Mouse (Mus musculus) layer of hippocampus, adult 9-11 months (tissue): Measurements from ENCODE around the gene Adgre5.

Experiments
- DNase-seq: peaks from one replicate; pipeline ENCODE4 v3.0.0; 2022

Gene Adgre5

DNA sequence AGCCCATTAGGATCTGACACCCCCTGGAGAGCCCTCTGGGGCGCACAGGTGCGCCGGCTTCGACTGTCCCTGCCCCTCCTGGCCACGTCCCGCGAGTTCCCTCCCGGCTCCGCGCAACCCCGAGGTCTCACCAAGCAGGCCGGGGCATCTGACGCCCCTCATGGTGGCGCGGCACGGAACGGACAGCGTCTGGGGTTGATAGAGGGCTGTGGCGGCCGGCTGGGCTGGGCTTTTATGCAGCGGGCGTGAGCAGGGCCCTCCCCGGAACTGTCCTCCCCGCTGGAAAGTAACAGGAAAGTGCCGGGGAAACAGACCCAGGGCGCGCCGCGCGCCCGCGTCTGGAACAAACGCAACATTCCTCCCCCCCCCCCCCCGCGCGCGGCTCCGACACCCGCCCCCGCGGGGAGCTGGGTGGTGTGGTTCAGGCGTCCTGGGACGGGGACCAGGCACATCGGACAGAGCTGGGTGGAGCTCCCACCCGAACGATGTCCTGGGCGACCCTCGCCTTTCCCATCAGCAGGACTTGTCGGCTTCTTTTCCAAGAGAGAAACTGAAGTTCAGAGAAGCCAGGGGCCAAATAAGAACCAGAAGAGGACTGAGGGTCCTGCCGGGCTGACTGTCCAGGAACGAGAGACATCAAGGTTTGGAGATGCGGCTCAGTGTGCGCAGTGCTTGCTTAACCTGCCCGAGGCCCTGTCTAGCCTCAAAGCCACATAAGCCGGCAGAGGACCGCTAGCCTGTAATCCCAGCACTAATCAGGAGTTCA, at the start of gene Adgre5:
Gene Adgre5 (minus strand): TSS at position 351 of the 766 bp plus-strand sequence.
- no peak for DNase-seq

DNA sequence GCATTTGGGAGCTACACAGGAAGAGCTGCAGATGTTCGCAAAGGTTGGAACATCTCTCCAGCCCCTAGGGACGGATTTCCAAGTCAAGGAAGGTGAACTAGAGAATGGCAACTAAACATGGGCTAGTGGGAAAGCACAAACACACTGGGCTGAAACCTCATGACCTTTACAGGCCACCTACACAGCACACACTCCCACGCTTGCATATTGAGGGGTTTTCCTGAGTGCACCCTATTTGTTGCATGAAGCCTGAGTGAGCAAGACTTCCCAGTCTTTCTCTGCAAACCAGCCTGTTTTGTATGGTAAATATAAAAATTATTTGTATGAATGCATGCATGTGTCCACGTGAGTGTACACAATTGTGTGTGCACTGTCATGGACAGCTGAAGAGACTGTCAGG, 48.7 kb upstream of the Adgre5 start:
- no peak for DNase-seq

DNA sequence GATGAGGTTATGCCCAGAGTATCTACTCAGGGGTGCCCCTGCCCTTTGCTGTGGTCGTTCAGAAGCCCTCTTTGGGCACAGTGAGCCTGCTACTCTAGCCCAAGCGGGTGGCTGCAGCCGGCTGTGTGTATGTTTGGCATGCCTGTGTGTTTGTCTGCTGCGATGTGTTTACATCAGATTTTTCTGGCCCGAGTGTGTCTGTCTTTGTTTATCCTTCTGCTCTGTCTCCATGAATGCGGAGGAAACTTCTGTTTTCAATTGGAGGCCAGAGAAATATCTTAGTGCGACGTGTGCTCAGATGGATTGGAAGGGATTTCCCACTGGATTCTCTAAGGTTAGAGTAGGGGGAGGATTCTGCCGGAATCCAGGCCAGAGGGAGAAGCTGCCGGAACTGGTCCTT, 43.9 kb upstream of the Adgre5 start:
- no peak for DNase-seq

DNA sequence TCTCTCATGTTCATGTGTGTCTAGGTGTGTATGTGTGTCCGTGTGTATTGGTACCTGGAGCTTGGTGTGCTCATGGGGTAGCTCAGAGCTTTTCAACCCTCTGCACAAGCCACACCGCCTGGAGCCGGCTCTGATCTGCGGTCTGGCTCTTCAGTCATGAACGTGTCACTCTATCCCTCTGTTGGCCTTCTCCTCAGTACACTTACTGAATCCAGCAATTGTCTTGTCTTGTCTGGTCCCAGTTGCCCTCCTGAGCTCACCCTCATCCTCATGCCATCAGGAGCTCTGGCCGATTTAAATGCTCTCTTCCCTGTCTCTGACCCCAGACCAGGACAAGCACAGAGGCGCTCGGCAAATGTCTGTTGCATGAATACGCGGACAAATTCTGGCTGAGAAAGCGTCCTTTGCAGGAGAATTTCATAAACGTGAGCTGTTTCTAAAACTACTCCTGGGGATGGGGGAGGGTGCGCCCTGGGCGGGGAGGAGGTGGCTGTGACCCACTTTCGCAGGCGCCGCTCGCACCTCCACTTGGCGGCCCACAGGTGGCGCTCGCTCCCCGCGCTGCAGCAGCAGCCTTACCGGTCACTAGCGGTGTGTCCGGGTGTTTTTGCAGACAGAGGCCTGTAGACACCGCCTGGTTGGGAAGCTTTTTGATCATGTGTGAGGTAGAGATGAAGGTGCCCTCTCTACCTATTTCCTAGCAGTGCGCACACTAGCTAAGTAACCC, 41.9 kb upstream of the Adgre5 start:
- peak; percentile 70 for DNase-seq

DNA sequence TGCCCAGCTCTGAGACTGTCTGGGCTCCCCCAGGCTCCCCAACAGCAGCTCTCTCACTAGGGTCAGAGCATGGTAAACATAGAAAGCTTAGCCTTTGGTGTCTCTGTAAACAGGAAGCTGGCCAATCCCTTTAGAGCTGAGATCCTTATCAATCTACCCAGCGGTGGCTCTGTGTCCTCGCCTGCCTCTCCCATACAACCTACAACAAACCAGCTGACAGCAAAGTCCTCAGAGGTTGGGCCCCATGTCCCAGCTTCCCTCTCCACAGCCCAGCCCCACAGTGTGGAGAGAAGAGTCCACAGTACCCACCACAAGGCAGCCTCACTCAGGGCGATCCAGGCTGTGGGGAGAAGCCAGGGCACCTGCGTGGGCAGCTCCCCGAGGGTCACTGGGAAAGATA, 38.5 kb upstream of the Adgre5 start:
- DNase-seq, result no peak

DNA sequence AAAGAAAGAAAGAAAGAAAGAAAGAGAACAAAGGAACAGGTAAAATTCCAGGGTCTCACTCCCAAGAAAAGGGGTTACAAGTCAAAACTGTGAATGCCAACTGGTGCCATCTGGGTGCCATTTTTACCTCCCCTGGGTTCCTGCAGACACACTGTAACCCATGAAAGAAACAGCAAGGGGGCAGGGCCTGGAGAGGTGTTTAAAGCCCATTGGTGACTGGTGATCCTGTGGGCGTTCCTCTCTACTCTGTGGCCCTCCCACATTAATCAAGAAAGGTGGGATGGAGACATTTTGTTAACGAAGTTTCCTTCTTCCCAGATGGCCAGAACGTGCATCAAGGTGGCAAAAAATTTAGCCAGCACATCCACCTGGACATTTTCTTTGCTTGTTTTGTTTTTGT, 36.9 kb upstream of the Adgre5 start:
- no peak for DNase-seq

DNA sequence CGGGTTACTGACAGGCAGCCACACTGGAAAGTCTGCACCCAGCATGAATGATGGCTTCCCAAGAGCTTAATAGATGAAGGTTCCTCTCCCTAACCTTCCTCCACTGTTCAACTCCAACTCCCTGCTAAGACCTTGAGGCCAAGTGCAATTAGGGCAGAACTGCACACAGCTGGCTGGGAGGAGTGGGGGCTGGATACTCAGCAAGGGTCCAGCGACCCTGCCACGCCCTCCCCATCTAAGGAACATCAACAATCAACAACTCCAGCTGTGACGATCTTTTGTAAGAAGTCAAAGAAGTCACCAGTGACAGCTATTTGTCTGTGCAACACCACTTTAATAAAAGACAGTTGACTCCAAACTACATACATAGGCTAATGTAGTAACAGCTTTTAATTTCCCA, 35.5 kb upstream of the Adgre5 start:
- no peak for DNase-seq

DNA sequence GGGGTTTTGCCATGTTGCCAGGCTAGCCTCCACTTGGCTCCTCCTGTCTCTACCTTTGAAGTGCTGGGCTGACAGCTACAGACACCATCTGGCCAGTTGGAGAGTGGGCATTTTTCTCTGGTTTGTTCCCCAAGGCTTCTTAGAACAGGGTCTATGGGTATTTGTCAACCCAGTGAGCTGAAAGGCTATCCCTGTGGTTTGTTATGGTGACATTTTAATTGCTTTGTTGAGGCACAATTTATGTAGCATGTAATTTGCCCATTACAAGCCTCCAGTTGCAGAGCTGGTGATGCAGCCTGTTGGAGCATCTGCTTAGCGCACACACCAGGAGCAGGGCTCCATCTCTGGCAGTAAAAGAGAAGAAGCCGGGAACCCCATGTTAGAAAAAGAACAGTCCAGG, 33.1 kb upstream of the Adgre5 start:
- no peak for DNase-seq

DNA sequence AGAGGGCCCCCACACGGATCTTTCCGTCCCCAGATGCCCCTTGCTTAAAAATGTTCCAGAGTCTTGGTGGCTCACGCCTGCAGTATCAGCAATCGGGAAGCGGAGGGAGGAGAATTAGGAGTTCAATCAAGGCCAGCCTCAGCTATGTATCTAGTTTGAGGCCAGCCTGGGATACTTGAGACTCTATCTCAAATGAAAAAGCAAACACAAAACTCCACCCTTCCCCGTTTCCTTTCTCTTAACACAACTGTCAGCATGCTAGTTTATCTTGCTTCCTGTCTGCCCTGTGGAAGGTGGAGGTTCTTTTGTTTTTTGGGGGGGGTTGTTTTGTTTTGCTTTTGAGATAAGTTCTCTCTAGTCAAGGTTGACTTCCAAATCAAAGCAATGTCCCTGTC, 32.3 kb upstream of the Adgre5 start:
- DNase-seq, result no peak

DNA sequence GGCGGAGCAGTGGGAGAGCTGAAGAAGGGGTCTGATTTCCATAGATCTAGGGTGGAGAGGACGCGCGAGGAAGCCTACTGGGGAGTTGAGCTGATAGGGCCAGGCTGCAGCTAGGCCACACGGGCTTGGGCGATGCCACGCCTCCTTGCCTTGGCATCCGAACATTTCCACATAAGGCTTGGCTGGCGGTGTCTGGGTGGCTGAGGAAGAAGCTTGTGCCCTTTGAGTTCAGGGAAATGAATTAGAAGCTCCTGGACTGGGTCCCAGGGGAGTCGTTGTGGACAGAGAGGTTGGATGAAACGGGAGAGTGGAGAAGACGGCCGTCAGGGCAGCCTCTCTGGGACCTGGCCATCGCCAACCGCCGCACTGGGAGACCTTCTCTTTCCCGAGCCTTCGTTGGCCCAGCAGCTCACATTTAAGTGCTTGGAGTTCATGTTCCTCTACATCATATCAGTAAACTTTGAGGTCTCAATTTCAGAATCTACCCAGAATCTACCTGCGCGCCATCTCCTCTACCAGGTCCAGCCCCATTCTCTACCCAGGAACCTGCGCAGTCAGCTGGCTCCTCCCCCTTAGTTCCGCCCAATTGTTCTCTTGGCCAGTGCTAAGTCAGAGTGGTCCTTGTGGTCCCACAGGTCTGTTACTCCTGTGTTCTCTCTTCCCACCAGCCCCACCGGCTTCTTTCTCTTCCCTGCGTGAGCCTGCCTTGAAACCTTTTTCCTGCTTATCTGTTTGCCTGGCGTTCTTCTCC, 31.8 kb upstream of the Adgre5 start:
- DNase-seq, result peak; percentile 19

DNA sequence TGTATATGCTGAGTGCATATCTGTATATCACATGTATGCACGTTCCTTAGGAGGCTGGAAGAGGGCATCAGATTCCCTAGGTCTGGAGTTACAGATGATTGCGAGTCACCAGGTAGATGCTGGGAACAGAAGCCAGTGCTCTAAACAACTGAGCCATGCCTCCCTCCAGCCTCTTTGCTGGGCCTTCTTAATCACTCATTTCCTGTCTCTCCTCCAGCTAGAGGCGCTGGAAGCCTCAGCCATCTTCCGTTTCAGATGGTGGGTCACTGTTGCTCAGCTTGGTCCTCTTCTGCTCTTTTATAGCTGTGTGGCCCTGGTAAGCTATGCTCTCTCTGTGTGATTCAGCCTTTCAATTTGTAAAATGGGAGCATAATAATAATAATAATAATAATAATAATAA, 30.7 kb upstream of the Adgre5 start:
- no peak for DNase-seq

DNA sequence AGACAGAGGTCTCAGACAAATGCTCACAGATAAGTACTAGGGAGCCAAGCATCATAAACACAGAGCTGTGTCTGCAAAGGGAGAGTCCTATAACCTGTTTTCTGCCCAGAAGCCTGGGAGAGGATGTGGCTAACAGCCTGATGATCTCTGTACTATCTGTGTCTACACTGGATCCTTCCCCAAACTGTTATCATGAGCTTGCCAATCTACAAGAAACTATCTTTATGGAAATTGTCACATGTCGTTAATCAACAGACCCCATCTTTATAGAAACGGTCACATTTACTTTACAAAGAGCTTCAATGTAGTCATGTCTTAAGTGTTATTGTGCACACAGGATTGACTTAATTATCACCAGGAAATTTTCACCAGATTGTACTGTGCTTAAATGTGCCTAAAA, 29.5 kb upstream of the Adgre5 start:
- no peak for DNase-seq

DNA sequence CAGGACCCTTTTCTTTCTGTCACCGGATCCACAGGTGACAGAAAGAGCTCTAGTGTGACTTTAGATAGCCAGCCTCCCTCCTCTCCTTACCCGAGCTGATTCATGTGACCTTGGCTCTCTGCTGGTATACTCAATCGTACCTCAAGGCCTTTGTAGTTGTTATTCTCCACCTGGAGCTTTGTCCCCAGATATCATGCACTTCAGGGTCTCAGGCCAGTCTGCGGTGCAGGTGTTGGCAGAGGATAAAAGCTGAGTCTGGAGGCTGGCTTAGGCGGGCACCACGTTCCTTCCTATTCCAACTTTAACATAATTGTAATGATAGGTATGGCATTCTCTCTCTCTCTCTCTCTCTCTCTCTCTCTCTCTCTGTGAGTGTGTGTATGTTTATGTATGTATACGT, 28.6 kb upstream of the Adgre5 start:
- DNase-seq, result no peak

DNA sequence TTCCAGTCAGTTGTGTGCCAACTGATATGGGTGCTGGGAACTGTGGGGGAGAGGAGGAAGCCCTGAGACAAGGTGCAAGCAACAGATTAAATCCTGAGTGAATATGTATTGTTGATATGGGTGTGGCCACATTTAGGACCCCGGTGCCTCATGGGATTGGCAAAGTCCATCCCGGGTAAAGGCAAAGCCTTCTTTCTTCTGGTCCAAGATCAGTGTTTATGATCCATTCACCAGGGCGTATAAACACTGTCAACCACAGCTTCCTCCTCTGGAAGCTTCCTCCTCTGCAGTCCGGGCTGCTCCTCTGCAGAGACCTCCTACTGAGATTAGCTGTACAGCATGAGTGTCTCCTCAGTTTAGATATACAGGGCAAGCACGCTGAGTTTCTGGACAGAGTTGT, 27.4 kb upstream of the Adgre5 start:
- no peak for DNase-seq

DNA sequence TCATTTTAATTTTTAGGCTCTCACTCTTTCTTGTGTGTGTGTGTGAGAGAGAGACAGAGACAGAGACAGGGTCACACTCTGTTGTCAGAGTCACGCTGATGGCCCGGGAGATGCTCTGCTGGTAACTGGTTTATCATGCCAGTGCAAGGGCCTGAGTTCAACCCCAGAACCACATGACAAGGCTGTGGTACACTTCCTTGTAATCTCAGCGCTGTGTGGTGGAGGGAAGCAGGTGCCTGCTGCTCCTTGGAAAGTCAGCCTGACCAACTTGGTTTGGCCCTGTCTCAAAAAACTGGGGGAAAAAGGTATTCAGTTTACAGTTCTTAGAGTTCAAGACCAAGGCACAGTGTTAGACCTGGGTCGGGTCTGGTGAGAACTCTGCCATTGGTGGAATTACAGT, 26.3 kb upstream of the Adgre5 start:
- no peak for DNase-seq

DNA sequence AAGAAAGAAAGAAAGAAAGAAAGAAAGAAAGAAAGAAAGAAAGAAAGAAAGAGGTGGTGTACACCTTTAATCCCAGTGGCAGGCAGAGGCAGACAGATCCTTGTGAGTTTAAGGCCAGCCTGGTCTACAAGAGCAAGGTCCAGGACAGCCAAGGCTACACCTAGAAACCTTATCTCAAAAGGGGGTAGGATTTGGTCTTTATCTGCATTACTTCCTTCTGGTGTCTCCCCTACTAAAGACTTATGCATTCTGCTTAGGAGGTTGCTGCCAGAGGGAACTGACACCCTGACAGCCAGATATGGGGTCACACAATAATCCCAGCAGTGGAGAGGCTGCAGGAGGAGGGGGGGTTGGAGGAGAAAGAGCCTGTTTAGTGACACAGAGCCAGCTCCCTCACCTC, 24.5 kb upstream of the Adgre5 start:
- no peak for DNase-seq

DNA sequence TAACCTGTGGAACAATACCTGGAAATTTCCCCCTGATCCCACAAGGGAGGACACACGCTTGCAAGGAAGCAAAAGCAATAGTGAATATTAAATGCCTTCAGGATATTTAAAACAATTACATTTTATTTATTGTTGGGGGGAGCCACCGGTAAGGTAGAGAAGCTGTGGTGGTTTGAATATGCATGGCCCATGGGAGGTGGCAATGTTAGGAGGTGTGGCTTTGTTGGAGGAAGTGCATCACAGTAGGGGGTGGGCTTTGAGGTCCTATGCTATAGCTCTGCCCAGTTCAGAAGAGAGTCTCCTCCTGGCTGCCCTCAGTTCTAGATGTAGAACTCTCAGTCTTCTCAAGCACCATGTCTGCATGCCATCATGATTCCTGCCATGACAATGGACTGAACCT, 23.6 kb upstream of the Adgre5 start:
- no peak for DNase-seq

DNA sequence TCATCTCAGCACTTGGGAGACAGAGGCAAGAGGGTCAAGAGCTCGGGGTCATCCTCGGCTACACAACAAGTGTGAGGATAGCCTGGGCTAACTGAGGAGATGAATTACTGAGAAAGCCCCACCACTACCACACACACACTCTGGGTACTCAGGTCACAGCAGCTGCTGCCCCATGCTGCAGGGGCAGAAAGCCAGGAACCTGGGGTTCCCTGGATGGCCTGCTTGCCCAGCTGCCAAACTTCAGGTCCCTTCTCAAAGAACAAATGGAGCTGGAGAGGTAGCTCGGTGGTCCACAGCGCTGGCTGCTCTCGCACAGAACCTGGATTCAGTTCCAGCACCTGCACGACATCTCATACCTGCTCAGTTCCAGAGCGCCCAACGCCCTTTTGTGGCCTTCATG, 23.0 kb upstream of the Adgre5 start:
- DNase-seq, result no peak

DNA sequence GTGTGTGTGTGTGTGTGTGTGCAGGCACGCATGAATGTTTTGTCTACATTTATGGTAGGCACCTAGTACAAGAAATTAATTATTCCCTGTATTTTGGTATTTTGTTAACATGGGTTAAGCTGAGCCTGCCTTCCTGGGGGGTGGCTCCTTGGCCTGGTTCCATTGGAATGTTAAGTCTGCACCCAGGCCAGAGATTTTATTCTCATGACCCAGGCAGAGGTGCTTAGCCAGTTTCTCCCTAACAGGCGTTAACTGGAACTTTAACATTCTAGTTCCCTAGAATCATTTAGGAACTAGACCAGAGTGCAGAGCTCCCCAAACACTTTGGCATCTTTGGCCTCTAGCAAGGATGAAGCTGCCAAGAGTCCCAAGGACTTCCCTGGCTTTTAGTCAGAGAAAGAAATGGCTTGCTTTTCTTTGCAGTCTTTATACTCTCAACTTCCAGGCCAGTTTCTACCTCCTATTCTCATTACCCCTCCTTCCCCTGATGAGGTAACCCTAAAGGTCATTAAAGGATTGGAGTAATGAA, 18.2 kb upstream of the Adgre5 start:
- no peak for DNase-seq

DNA sequence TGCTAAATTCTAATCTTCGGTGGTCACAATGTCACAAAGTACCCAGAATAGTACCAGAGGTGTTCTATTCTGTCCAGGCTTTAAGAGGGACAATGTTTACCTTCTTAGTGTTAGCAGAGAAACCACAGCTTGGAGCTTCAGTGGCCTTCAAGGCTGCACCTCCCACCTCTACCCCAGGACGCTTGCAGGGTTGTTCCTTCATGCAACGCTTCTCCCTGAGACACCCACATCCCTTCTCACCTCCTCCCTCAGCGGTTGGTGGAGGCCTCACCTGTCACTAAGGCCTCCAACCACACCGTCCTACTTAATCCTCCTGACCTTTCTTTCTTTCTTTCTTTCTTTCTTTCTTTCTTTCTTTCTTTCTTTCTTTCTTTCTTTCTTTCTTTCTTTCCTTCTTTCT, 17.2 kb upstream of the Adgre5 start:
- DNase-seq, result no peak

DNA sequence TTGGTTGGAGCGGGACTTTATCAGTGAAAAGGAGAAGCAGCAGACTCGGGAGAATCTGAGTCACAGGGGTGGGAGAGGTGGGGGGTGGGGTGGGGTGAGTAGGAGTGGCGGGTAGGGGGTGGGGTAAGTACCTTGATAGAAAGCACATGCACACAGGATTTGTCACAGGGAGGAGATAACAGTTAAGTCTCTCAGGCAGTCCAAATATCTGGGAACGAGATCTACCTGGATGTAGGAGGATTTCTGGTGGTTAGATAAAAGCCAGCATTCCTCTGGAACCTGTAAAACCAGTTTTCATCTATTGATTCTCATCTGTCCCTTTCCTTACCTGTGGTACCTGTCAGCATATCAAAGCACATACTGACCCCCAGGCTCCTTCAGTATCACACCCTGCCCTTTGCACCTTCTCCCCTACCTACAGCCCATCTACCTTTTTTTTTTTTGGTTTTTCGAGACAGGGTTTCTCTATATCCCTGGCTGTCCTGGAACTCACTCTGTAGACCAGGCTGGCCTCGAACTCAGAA, 16.0 kb upstream of the Adgre5 start:
- no peak for DNase-seq

DNA sequence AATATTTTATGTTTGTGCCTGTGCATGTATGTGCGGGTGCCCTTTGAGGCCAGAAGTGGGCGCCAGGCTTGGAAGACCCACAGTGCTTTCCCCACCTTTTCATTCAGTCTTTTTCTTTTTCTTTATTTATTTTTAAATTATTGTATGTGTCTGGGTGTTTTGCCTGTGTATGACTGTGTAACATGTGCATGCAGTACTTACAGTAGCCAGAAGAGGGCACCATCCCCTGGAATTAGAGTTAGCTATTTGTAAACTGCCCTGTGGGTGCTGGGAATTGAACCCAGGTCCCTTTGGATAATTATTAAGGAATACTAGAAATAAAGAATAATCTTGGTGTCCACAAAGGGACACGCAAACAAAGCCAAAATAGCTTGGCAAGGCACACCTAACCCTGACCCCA, 15.1 kb upstream of the Adgre5 start:
- DNase-seq, result no peak

DNA sequence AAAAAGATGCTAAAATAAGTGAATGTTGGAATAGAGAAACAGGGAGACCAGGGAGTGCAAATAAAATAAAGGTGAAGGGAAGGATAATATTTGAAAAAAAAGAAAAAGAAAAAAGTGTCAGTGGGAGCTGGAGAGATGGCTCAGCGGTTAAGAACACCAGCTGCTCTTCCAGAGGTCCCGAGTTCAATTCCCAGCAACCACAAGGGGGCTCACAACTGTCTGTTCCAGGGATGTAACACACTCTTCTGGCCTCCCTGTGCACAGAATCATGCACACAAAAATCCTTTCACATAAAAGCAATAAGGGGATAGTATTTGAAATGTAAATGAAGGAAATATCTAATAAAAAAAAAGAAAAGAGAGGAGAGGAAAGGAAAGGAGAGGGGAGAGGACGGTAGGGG, 13.0 kb upstream of the Adgre5 start:
- DNase-seq, result no peak

DNA sequence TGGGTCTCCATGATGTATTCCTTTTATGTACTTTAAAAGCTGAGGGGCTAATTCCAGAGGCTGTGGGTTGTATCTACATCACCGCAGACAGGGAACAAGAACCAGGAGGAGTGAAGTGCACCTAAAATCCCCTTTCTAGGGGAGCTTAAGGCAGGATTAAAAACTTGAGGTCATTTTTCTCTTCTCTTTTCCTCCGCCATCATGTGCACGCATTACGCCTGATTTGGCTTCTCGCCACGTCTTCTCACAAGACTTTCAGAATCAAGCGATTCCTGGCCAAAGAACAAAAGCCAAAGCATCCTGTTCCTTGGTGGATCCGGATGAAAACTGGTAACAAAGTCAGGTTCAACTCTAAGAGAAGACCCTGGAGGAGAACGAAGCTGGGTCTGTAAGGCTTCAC, 8.1 kb upstream of the Adgre5 start:
- no peak for DNase-seq
